Mouse (Mus musculus) left cerebral cortex, adult 2 months (tissue): ENCODE data around the gene Gan. TPM values are rescaled to one million over a fixed set of nuclear protein-coding genes. Genes with fewer than 3 reads are reported as not detected.

Experiments
- DNase-seq, 2 experiments: peaks; one replicate each; pipeline ENCODE4 v3.0.0; 2021 to 2022; ENCODE audit warnings: low spot score in 2 of 2, mixed read lengths in 1 of 2; ENCODE audit errors: extremely low spot score in 1 of 2
- H3K27ac ChIP-seq: fragments of 200-600 bp; 2 replicates; pipeline ENCODE4 v1.8.1; 2022
- H3K4me3 ChIP-seq: fragments of 200-600 bp; 2 replicates; pipeline ENCODE4 v1.8.1; 2022
- CTCF ChIP-seq: fragments of 200-600 bp; IDR thresholded peaks from 2 replicates; pipeline ENCODE4 v1.8.1; 2022; ENCODE audit warnings: antibody characterized with exemption, mild to moderate bottlenecking, moderate library complexity
- intact Hi-C: fragments of 180-260 bp; cut with DNase I; formaldehyde crosslinking; loops from one replicate; pipeline ENCODE4 v1.15.1; 2025
- total RNA-seq, 2 experiments: library from RNA; stranded (reverse); gene quantifications; 2 replicates each; pipeline ENCODE4 v1.2.3; 2021

The Gan gene
- total RNA-seq, 2 experiments from 2014 or later, result 18.4 to 19.4 TPM

GRCm38 (mm10) chr8:117178676-117179075 lies 20.7 kb downstream of the Gan start:
- no peak for TF ChIP-seq CTCF
- Histone ChIP-seq H3K27ac (no peak overlapping the region), H3K4me3 (no peak overlapping the region)
- intact Hi-C loops, result no loop called here
- DNase-seq, result no peak

- TF ChIP-seq CTCF, result peak; percentile 18; the same call in 1 of the 2 replicates
- DNase-seq, result no peak
- Histone ChIP-seq H3K4me3 (no peak overlapping the region), H3K27ac (no peak overlapping the region)
- intact Hi-C loops, result no loop called here
Observed at GRCm38 (mm10) chr8:117182746-117183145, 24.8 kb downstream of the Gan start.

GRCm38 (mm10) chr8:117183664-117184377 lies 25.9 kb downstream of the Gan start:
- no peak overlapping the region for H3K4me3 ChIP-seq
- TF ChIP-seq CTCF, result no peak
- DNase-seq, result no peak
- intact Hi-C loops, result no loop called here
- H3K27ac ChIP-seq, result no peak overlapping the region

- intact Hi-C loops, result no loop called here
- no peak for TF ChIP-seq CTCF
- no peak overlapping the region for H3K4me3 ChIP-seq
- H3K27ac ChIP-seq, result no peak overlapping the region
- no peak for DNase-seq
Observed at GRCm38 (mm10) chr8:117194355-117194754, 36.4 kb downstream of the Gan start.

GRCm38 (mm10) chr8:117196593-117196992 lies 38.7 kb downstream of the Gan start:
- TF ChIP-seq CTCF, result no peak
- Histone ChIP-seq H3K27ac (no peak overlapping the region), H3K4me3 (no peak overlapping the region)
- DNase-seq, result no peak
- intact Hi-C loops, result no loop called here

- Histone ChIP-seq H3K4me3 (no peak overlapping the region), H3K27ac (no peak overlapping the region)
- TF ChIP-seq CTCF, result no peak
- DNase-seq, result no peak
- intact Hi-C loops, result no loop called here
Observed at GRCm38 (mm10) chr8:117197551-117197950, 39.6 kb downstream of the Gan start.

GRCm38 (mm10) chr8:117198141-117198935 lies 40.4 kb downstream of the Gan start:
- intact Hi-C loops, result loop anchor here (1.0 kb wide), 1 partner anchor 273 kb away; no protein-coding TSS in a partner anchor
- Histone ChIP-seq H3K27ac (no peak overlapping the region), H3K4me3 (no peak overlapping the region)
- peak; percentile 54 to 64 for DNase-seq
- TF ChIP-seq CTCF, result peak; percentile 65

GRCm38 (mm10) chr8:117199658-117200057 lies 41.7 kb downstream of the Gan start:
- no peak for DNase-seq
- Histone ChIP-seq H3K4me3 (no peak overlapping the region), H3K27ac (no peak overlapping the region)
- no peak for TF ChIP-seq CTCF
- intact Hi-C loops, result no loop called here

GRCm38 (mm10) chr8:117200346-117200745 lies 42.4 kb downstream of the Gan start:
- H3K27ac ChIP-seq, result no peak overlapping the region
- intact Hi-C loops, result no loop called here
- no peak overlapping the region for H3K4me3 ChIP-seq
- no peak for TF ChIP-seq CTCF
- no peak for DNase-seq

- H3K4me3 ChIP-seq, result no peak overlapping the region
- H3K27ac ChIP-seq, result no peak overlapping the region
- no peak for TF ChIP-seq CTCF
- intact Hi-C loops, result no loop called here
- DNase-seq, result no peak
Observed at GRCm38 (mm10) chr8:117200803-117201202, 42.9 kb downstream of the Gan start.

GRCm38 (mm10) chr8:117201221-117202017 lies 43.5 kb downstream of the Gan start:
- Histone ChIP-seq H3K4me3 (no peak overlapping the region), H3K27ac (no peak overlapping the region)
- no peak for DNase-seq
- TF ChIP-seq CTCF, result no peak
- intact Hi-C loops, result no loop called here

- intact Hi-C loops, result no loop called here
- no peak overlapping the region for H3K4me3 ChIP-seq
- no peak overlapping the region for H3K27ac ChIP-seq
- DNase-seq, result no peak
- no peak for TF ChIP-seq CTCF
Observed at GRCm38 (mm10) chr8:117203085-117203484, 45.1 kb downstream of the Gan start.
